Mouse (Mus musculus): ENCODE data around the gene Resp18. TPM values are rescaled to one million over a fixed set of nuclear protein-coding genes. Genes with fewer than 3 reads are reported as not detected.
A peak's percentile ranks its signal among the peaks of the same experiment; 100 is the strongest.

Resp18 gene
- polyA plus RNA-seq, 3 experiments from 2014 or later: not detected

DNA sequence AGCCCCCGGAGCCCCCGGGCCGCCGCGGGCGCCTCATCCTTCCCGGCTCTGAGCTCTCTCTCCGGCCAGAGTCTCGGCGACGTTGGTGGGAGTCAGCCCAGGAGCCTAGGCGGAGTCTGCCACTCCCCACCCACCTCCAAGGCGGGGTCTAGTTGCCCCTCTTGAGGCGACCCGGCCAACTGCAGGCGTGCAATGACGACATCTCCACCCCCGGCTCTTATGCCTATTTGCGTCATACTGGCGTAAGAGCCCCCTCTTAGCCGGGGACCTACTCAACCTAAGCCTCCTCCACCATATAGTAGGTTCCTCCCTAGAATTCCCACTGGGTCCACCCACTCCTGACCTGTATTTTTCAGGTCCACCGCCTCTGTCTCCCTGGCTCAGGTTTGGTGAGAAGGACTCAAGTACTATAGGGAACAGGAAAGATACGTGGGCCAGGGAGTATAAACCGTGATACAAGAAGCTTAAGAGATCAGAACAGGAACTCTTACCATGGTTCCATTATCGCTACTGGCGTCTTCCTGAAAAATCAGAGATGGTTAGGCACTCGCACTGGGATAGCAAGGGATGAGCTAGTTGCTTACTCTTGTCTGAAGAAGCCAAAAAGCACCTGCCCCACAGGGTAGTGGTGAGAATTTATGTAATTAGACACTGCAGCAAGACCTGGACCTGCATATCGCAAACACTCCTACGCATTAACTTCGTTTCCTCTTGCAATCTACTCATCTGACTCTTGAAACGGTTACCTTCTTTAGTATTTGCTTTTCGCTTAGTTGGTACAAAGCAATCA lies 13.9 kb downstream of the Resp18 start, which contains the start of gene Ptprn:
Gene Ptprn (minus strand): TSS at position 412 of the 790 bp plus-strand sequence.
- ATAC-seq: no peak

DNA sequence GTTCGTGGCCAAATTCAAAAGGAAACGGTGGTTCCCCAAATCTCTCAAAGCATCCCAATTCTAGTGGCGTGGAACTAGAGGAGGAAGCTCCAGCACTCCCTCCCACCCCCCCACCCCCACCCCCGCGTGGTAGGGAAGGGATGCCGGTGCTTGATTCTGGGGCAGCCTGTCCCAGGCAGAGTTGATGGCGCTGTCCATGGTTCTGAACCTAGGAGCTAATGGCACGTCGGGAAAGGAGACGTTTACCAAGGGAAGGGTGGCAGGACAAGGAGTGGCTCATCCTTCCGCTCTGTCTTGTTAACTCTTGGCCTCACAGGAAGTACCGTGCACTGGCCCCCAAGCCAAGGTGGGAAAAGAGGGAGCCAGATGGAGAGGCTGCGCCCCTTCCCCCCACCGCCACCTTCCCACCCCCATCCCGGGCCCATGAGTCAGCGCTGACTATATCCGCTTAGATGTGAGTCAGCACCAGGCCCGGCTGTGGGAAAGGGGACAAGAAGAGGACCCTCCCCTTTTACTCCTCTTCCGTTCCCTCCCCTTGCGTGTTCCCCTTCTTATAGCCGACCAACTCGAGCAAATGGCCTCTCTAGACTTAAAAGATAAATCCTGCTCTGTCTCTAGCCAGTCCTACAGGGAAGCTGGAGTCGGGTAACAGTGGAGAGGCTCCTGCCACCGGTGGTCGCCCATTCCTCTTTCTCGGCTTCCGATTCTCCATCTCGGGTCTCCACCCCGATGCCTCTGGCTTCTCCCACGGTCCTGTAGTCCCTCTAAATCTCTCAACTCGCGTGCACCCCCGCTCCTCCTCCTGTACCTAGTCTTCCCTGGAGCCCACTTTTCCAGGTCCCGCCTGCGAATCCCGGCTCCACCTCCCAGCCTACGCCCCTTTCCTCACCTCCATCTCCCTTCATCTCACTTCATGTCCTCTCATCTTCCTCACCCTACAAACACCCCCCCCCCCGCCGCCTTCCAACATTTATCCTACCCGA lies 15.0 kb downstream of the Resp18 start:
- ATAC-seq: no peak

DNA sequence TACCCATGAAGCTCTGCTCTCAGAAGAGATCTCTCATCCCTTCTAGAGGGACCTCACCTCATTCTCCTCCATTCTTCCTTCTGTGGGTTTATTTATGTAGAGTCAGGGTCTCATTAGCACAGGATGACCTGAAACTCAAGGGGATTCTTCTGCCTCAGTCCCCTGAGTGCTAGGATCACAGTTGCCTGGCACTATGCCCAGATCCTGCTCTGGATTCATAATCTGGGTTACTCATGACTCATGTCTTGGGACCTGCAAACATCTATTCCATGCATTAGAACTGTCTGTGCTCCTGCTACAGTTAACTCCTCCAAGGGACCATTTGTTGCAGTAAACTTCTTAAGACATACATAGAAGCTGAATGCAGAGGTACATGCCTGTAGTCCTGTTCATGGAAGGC lies 16.9 kb downstream of the Resp18 start:
- ATAC-seq: no peak

DNA sequence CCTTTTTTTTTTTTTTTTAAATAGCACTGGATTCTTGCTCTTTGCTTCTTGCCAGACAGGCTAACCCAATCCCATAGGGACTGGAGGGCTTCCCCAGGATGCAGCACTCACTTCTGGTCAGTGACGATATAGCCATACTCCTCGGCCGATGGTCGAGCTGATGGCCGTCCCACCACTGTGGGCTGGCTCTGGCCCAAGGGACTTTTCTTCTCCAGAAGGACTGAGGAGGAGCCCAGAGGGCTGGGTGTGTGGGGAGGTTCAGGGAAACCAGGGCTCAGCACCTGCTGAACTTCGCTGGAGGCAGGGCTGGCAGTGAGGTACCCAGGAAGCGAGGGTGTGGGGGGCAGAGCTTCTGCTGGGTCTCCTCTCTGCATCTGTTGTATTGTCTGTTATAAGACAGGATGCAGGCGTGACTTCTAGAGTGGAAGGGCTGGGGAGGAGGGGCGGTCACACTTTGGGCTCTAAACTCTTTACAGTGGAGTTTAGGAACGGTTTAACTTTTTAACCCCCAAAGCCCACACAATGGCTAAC lies 22.6 kb downstream of the Resp18 start:
- ATAC-seq: no peak

DNA sequence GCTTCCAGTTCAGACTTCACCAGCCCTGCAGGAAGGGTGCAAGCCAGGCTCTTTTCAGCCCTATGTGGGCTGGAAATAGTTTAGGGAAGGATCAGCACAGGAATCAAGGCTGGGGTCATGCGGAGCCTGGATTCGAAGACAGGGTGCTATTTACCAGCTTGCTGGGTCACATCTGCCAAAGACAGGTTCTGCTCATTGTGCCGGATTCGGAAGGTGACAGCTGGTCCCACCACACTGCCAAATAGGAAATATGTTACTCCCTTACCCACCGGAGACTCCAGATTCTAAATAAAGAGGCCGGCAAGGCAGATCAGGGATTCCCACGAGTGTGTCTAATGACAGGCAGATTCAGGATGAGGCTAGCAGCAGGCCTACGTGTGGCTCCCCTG lies 23.6 kb downstream of the Resp18 start:
- no peak for ATAC-seq

DNA sequence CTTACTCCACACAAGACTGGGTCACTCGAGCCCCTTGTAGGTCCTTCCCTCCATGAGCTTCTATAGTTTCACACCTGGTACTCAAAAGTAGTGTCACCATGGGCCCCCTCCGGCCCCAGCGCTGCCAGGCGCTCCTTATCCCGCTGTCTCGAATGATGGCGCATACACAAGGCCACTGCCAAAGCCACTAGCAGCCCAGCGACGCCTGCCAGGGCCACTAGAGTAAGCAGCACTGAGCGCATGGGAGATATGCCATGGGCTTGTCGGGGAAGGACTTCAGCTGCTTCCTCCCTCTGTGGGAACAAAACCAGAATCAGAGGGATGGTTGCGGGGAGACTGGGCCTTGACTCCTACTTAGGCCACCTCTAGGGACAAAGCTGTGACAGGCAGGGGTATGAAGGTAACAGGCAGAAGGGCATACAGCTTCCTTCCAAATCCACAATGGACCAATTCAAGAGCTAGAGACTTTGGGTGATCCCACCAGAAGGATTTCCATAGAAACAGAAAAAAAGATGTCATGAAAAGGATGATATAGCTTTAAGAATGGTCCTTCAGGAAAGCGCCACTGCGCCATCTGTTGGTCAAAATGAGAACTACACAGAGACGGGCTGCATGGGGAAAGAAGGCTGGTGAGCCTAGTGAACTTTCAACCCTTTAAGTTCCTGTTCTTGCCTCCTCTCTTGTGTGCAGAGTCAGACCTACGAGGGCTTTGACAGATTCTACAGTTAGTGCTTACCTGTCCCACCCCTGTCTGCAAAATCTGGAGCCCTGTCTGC lies 24.2 kb downstream of the Resp18 start:
- peak; percentile 42 for ATAC-seq

DNA sequence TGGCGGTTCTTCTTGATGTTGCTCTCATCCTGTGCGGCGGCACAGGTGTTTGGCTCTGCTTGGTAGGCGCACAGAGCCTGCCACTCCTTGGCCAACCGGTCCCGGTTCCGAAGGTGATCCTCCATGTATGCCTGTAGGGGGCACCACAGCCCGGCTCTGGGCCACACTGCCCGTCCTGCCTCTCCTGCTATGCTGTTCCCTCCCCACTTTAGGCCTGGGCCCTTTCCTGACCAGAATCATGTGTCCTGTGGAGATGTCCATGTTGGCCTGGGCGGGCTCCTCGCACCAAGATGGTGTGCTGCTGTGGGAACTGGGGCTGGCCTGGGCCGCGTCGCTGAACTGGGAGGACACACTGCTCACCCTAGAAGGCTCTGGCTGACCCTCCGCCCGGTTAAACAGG lies 25.2 kb downstream of the Resp18 start:
- no peak for ATAC-seq

DNA sequence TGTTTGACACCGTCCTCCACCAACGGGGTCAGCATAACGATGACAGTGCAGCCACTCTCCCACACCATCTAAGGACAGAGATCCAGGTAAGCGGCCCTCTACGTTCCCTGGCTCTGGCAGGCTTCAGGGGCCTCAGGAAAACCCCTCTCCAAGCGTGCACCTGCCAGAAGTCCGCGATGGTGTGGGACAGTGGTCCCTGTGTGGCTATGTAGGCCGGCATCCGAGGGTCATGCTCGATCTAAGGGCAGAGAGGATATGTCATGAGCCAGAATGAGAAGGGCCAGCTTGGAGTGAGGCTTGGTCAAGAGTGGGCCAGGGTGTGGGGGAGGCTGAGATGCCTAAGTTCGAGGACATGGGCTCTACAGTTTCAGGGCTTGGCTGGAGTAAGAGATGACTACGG lies 25.9 kb downstream of the Resp18 start:
- ATAC-seq: no peak

DNA sequence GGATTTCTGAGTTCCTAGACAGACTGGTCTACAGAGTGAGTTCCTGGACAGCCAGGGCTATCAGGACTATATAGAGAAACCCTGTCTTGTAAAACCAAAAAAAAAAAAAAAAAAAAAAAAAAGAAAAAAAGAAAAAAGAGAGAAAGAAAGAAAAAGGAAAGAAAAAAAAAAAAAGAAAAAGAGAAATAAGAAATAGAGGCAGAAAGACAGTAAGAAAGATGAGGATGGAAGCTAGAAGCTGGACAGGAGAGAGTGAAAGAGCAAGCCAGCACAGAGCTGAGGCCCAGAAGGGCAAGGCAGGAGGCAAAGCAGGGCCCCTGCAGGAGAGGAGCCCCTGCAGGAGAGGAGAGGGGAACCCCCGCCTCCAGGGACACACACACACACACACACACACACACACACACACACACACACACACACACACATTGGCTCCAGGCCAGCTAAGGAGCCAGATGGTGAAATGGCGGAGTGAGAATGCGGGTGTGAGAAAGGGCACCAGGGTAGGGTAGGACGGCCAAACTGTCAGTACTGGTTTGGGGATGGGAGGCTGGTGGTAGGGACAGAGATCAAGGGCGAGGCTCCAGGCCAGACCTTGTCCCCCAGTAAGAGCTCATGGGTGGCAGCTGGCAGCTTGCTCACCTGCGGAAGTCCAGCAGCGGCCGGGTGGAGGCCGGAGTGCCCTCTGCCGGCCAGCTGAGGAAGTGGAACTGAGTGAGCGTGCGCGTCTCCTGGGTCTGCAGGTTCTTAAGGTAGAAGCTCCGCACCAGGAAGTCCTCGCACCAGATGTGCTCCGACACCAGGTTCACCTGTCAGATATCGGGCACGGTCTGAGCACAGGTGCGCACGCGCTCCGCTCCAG lies 26.9 kb downstream of the Resp18 start:
- peak; percentile 80 for ATAC-seq

DNA sequence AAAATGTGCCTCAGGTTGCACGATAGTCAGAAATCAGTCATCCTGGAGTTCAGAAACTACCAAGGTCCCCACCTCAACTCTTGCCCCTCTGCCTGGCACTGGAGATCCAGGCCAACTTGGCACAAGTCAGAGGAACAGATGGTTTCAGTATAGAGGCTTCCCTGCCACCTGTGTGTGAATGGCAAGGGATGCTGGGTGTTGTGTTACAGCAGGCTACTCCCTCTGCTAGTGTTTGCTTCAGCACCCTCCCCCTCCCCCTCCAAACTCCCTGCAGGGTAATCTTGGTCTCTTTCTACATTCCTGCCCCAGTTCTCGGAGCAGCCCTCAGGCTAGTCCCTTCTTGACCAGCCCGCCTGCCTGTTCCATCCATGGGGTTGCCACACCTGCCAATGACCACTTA lies 27.7 kb downstream of the Resp18 start:
- ATAC-seq: no peak

DNA sequence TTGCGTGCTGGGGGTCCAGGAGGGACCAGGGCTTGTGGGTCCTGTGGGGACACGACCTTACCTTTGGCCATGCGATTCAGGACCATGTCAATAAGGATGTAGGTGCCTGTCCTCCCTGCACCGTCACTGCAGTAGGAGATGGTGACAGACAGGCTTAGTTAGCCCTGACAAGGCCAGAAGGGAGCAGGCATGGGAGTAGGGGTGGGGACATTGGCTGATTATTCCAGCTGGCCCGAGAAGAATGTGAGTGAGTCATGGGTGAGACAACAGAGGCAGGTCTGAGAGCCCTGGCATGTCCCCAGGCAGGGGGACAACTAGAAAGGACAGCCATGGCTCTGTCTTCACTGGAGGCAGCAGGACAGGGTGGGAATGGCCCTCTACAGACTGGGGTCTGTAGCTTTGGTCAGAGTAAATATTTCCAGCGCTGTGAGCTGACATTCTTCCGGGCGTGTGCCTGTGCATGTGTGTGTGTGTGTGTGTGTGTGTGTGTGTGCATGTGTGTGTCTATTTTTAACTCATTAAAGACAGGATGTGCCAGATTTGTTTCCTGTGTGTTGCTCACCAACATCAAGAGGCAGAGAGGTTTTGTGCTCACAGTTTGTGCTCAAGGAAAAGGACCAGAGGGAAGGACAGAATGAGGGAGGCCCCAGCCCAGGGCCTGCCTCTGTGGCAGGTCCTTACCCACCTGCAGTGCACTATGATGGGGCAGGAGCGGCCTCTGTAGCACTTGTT lies 30.0 kb downstream of the Resp18 start:
- peak; percentile 39 for ATAC-seq

DNA sequence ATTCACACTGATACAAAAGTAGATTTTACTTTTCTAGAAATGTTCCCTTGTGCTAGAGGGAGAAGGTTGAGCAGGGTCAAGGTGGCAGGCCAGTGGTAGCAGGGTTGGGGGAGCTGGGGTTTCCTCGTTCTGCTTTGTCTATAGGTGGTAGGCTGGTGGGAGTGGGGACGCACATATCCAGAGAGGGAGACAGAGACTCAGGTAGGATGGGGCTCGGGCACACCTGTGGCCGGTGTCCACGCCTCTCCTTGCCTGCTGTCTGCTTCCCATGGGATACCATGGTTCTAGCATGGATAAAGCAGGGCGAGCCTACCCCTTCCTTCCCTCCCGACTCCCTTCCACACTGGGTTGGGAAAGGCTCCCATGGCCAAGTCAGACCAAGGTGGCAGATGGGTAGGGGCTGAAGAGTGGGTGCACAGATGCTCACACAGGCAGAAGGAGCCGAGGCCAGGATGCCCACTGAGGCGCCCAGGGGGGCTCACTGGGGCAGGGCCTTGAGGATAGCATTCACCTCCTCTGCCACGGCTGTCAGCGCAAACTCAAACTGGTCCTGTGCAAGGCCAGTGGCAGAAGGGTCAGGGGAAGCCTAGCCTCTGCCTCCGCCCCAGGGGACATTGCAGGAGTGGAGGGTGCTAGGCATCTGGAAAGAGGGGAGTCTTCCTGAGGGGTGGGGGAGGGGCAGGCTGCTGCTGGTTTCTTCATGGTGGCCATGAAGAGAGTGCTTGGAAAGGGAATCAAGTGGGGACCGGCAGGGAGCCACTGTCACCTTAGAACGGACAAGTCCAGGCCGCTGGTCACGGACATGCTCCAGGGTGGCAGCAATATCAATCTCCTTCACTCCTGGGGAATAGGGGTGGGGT lies 30.9 kb downstream of the Resp18 start:
- no peak for ATAC-seq

DNA sequence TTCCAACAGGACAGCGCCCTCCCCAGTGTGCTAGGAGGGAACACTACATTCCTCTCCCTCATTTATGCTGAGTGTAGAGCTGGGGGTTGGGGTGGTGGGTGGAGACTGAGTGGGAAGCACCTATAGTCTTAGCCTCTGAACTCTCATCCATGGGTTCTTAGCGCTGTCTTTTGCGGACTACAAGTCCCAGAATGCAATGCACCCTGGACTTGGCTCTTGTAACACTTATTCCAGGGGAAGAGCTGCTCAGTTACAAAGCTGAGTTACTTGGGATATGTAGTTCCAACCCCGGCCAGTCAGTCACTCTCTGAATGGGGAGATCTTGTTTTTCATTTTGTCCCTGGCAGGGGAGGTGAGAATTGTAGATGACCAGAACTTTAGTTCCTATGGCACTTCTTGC lies 33.4 kb downstream of the Resp18 start:
- ATAC-seq: peak; percentile 67

DNA sequence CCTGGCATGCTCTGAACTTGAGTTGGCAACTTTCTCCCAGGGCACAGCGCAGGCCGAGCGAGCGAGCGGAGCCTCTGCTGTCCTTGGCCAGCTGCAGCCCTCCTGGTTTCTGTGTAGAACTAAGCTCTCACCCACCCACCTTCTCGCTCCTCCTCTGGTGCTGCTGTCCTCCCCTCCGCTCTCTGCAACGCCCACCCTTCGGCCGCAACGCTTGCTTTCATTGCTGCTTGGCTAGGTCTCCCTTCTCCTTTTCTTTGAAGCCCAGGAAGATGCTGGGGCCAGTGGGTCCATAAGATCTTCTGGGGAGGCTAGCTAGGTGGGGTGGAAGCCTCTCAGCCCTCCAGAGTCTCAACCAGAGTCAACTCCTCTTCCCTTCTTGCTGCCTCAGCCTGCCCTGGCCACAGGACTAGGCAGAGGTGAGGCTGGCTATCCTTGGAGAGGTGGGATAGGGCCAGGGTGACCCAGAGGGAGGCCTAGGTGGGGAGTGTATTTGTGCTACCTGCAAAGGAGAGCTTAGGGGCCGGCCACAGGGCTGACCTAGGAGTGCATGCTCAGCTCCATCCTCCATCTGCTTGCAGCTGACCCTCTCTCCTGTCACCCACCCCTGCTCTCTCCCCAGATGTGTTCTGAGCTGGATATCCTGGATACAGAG lies 33.9 kb downstream of the Resp18 start:
- no peak for ATAC-seq

DNA sequence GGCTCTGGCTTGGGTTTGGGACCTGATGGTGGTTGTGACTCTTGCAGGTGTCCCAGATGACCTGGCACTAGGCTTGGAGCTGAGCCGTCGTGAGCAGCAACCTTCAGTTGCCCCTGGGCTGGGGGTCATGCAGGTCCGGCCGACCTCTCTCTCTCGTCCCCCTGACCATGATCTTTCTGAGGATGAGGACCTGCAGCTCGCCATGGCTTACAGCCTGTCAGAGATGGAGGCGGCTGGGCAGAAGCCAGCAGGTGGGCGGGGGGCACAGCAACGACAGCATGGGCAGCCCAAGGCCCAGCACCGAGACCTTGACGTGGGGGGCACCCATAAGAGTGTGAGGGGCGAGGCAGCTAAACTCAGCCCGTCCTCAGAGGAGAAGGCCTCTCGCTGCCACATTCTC lies 34.8 kb downstream of the Resp18 start:
- ATAC-seq: no peak

DNA sequence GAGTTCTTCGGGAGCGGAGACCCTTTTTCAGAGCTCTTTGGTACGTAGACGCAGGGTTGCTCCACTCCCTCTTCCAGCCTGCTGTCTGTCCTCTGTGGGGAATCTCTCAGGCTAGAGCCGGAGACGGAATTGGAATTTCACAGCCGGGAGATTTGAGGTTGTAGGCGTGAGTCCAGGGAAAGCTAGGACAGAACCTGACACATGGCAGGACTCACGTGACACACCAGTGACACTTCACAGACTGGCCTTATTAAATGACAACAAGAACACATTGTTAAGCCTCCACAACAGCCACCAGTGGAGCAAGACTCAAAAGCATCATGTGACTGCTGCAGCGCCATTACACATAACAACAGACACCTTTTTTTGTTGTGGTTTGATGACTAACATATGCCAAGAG lies 38.6 kb downstream of the Resp18 start:
- no peak for ATAC-seq

DNA sequence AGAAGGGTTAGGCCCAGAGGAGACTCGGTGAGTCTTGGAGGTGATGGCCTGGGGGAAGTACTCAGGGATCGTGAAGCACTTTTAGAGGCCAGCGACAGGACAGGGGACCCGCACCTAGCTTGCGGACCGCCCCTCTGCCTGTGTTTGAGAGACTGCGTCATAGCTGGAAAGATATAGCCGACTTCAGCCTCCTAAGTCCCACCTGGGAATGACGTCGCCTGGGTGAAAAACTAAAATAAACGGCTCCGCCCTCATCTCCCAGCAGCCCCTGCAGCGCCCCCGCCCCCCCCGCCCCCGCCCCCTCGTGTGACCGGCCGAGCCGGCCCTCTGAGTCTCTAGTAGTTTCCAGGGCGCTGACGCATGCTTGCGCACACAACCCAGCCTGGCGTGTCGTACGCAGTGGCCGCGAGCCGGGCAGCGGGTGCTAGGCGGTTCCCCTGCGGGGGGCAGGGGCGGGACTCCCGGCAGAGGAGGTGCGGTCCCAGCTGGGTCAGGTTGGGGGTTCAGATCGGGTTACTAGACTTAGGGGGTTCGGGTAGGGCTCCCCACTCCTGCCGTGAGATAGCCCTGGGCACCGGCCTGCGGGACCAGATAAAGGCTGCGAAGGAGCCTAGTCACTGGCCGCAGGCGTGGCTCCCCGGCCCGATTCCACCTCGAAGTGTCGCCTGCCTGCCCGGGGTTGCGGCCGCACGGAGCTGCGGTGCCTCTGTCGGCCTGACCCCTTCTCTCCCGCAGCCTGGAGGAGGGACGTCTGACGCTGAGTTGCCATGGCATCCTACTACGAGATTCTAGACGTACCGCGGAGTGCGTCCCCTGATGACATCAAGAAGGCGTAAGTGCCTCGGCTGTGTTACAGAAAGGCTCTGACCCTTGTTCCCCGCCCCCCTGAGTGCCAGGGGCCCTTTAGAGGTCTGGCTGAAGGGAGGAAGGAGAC lies 41.8 kb downstream of the Resp18 start, which contains the start of gene Dnajb2:
Gene Dnajb2 (plus strand): TSS at position 290 of the 934 bp plus-strand sequence.
- ATAC-seq: peak; percentile 71

DNA sequence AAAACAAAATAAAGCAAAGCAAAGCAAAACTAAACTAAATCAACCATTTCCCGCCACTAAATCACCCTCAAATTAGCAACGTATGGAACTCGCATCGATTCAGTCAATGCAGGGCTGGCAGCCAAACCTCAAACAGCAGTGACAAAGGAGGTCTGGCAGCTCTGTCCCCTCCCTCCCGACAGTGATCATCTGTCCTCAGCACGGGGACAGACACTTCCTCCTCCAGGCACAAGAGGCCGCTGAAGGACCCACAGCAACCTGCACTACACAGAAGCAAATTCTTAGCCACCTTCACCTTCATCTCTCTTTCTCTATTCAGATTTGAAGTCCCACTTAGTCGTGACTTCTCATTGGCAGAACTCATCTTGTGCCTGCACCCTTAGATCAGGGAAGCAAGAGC lies 43.6 kb downstream of the Resp18 start:
- ATAC-seq: peak; percentile 60
